ENCODE assay signal across 22 mouse cellular contexts in genomic region chr13:83635218-83635617, GRCm38 (mm10).
DNase-seq lines count a peak whose midpoint lies in the region; ATAC-seq lines count a peak whose summit lies in the region.
"Had no signal": no experiment of that assay in that cellular context is flagged by ENCODE, and none has a peak within 500 bp of the region (broad histone marks: within the 10 kb centered on the region; RNA-seq: fewer than 3 reads in every experiment).

No protein-coding gene starts in this region.

- H3K4me1 ChIP-seq in forebrain, embryonic 13.5 days = no peaks in the 10 kb centered on the region
- no peaks in the 10 kb centered on the region for H3K4me1 ChIP-seq in forebrain, embryonic 12.5 days
- H3K4me1 ChIP-seq: embryonic facial prominence, embryonic 10.5 days; embryonic facial prominence, embryonic 12.5 days; forebrain, embryonic 15.5 days had no signal

- 58% methylated on average over 7 of the region's 7 CpGs for WGBS in forebrain, embryonic 13.5 days
- WGBS in forebrain, embryonic 12.5 days = 68% methylated on average over 7 of the region's 7 CpGs

- no peak overlapping the region for H3K27ac ChIP-seq in forebrain, embryonic 13.5 days
- H3K27ac ChIP-seq in forebrain, embryonic 12.5 days = no peak overlapping the region
- H3K27ac ChIP-seq: embryonic facial prominence, embryonic 10.5 days; embryonic facial prominence, embryonic 12.5 days; forebrain, embryonic 15.5 days had no signal

- DNase-seq in ES-CJ7 (ENCODE audit: low read depth, low spot score) = peak; percentile 14
- peak; percentile 14 for DNase-seq in WW6 (ENCODE audit: low read depth, low spot score)
- DNase-seq in spleen, adult 18-20 months = no peak
- DNase-seq: adrenal gland, adult 8-10 months; adrenal gland, postnatal 14 days; adrenal gland, postnatal 36 days; B cell, adult 2 months; cerebellum, adult 11-12 months; cerebellum, adult 2 months; cerebellum, adult 9-10 months; cerebellum, postnatal 10 days; cerebellum, postnatal 25 days; forebrain, postnatal 0 days had no signal

- H3K4me2 ChIP-seq in forebrain, embryonic 13.5 days = no peak overlapping the region
- no peak overlapping the region for H3K4me2 ChIP-seq in forebrain, embryonic 12.5 days
- H3K4me2 ChIP-seq: embryonic facial prominence, embryonic 12.5 days; forebrain, embryonic 15.5 days had no signal

- H3K9ac ChIP-seq in forebrain, embryonic 13.5 days = no peak overlapping the region
- no peak overlapping the region for H3K9ac ChIP-seq in forebrain, embryonic 12.5 days
- H3K9ac ChIP-seq: embryonic facial prominence, embryonic 12.5 days; forebrain, embryonic 15.5 days; forebrain, postnatal 0 days had no signal

- H3K9me3 ChIP-seq in forebrain, embryonic 13.5 days (replicated peaks) = no peaks in the 10 kb centered on the region
- no peaks in the 10 kb centered on the region for H3K9me3 ChIP-seq in forebrain, embryonic 12.5 days
- H3K9me3 ChIP-seq: embryonic facial prominence, embryonic 10.5 days; embryonic facial prominence, embryonic 12.5 days; forebrain, embryonic 15.5 days had no signal

- 0 out of 2 replicates have a peak, but pooled peaks have one; percentile 55 for ATAC-seq in forebrain, embryonic 13.5 days
- ATAC-seq in forebrain, embryonic 12.5 days (ENCODE audit: low FRiP score) = no peak
- ATAC-seq in granulocyte monocyte progenitor cell, adult 5-6 weeks (replicated peaks; ENCODE audit: poor library complexity, severe bottlenecking) = no peak
- ATAC-seq: activated CD4-positive, CD25-positive, alpha-beta regulatory T cell, adult 4 months; CD4-positive, CD25-positive, alpha-beta regulatory T cell, adult 4 months; forebrain, embryonic 15.5 days; forebrain, postnatal 0 days had no signal

- H3K27me3 ChIP-seq in forebrain, embryonic 13.5 days = no peaks in the 10 kb centered on the region
- H3K27me3 ChIP-seq in forebrain, embryonic 12.5 days = no peaks in the 10 kb centered on the region
- H3K27me3 ChIP-seq: CH12.LX; embryonic facial prominence, embryonic 12.5 days; forebrain, embryonic 15.5 days had no signal

- H3K4me3 ChIP-seq in forebrain, embryonic 13.5 days = no peak overlapping the region
- no peak overlapping the region for H3K4me3 ChIP-seq in forebrain, embryonic 12.5 days (replicated peaks)
- H3K4me3 ChIP-seq: embryonic facial prominence, embryonic 10.5 days; embryonic facial prominence, embryonic 12.5 days; forebrain, embryonic 15.5 days had no signal

- no peaks in the 10 kb centered on the region for H3K36me3 ChIP-seq in forebrain, embryonic 13.5 days (ENCODE audit: poor library complexity, severe bottlenecking)
- no peaks in the 10 kb centered on the region for H3K36me3 ChIP-seq in forebrain, embryonic 12.5 days (replicated peaks)
- H3K36me3 ChIP-seq: embryonic facial prominence, embryonic 10.5 days had no signal

Comparison
In these comparisons a context has a peak if more than half of its experiments do, and no peak if none do; other contexts are left out.
1. DNase-seq: peak in ES-CJ7 (single experiment) and WW6 (single experiment); none in spleen, adult 18-20 months (0 of 2).